Mouse (Mus musculus) liver, embryonic 14.5 days (tissue): Measurements from ENCODE around the gene Sptssa. TPM values are rescaled to one million over a fixed set of nuclear protein-coding genes. Genes with fewer than 3 reads are reported as not detected.

Experiments used
- ATAC-seq: fragments of 200-750 bp; cut with Nextera tagmentation; 2 replicates; pipeline ENCODE4 v1.8.0; 2017; ENCODE audit warnings: moderate number of reproducible peaks, mild to moderate bottlenecking, moderate library complexity; ENCODE audit not compliant: insufficient read depth
- DNase-seq, 3 experiments: peaks; one replicate each; pipeline ENCODE4 v3.0.0-alpha.2; 2012 to 2013; ENCODE audit warnings: low read depth in 3 of 3, low spot score in 3 of 3
- H3K27ac ChIP-seq: fragments of 300-500 bp; sonication (generic); 2 replicates; pipeline ENCODE4 v1.5.1; 2014; ENCODE audit warnings: moderate library complexity, mild to moderate bottlenecking, control low read depth, inconsistent platforms
- H3K27me3 ChIP-seq: fragments of 300-500 bp; sonication (generic); 2 replicates; pipeline ENCODE4 v1.6.1; 2014; ENCODE audit warnings: mild to moderate bottlenecking, low read length, moderate library complexity; ENCODE audit not compliant: control insufficient read depth, insufficient read depth
- H3K36me3 ChIP-seq: fragments of 300-500 bp; sonication (generic); replicated peaks from 2 replicates; pipeline ENCODE4 v1.6.1; 2014; ENCODE audit warnings: low read depth; ENCODE audit not compliant: control insufficient read depth, insufficient read depth
- H3K4me1 ChIP-seq, 2 experiments: fragments of 200-500 bp in 1 of 2; fragments of 300-500 bp in 1 of 2; sonication (generic) in 1 of 2; replicated peaks; 2 replicates each; pipeline ENCODE4 v1.6.1; 2012 to 2014; ENCODE audit warnings: antibody characterized with exemption in 1 of 2, inconsistent platforms in 1 of 2, low read length in 1 of 2; ENCODE audit not compliant: control insufficient read depth in 2 of 2, insufficient read depth in 2 of 2
- H3K4me2 ChIP-seq: fragments of 300-500 bp; sonication (generic); 2 replicates; pipeline ENCODE4 v1.6.1; 2014; ENCODE audit warnings: low read depth, mild to moderate bottlenecking, control low read depth, moderate library complexity
- H3K4me3 ChIP-seq, 2 experiments: fragments of 200-500 bp in 1 of 2; fragments of 300-500 bp in 1 of 2; sonication (generic) in 1 of 2; 2 replicates each; pipeline ENCODE4 v1.5.1; 2012 to 2014; ENCODE audit warnings: low read depth in 2 of 2, low read length in 2 of 2, mild to moderate bottlenecking in 2 of 2, control low read depth in 1 of 2, inconsistent platforms in 1 of 2, moderate library complexity in 1 of 2; ENCODE audit not compliant: insufficient read depth in 1 of 2
- H3K9ac ChIP-seq: fragments of 300-500 bp; sonication (generic); replicated peaks from 2 replicates; pipeline ENCODE4 v1.6.1; 2014; ENCODE audit warnings: mild to moderate bottlenecking, control low read depth, moderate library complexity
- H3K9me3 ChIP-seq: fragments of 300-500 bp; sonication (generic); 2 replicates; pipeline ENCODE4 v1.6.1; 2016; ENCODE audit warnings: low read length, mixed read lengths; ENCODE audit not compliant: control insufficient read depth
- CTCF ChIP-seq: IDR thresholded peaks from 2 replicates; pipeline ENCODE4 v1.5.1; 2016; ENCODE audit warnings: antibody characterized with exemption, low read depth, control low read depth
- EP300 ChIP-seq: IDR thresholded peaks from 2 replicates; pipeline ENCODE4 v1.6.1; 2016; ENCODE audit warnings: antibody characterized with exemption, low read depth
- WGBS: fragments of 180-500 bp; shearing (Covaris S2); extraction: QIAGEN DNeasy Blood & Tissue Kit; methylation state at CpG from one replicate; pipeline ENCODE4 v1.1.7; 2014; ENCODE audit not compliant: insufficient replicate concordance; 5-methylcytosine and 5-hydroxymethylcytosine counted together
- polyA plus RNA-seq, 2 experiments: library from polyadenylated mRNA; depleted of rRNA in 1 of 2; stranded (reverse) in 1 of 2; unstranded in 1 of 2; fragments of >200 nt; fragmentation: Nextera tagmentation in 1 of 2; extraction: Ambion mirVana in 1 of 2; gene quantifications; 2 replicates each; pipeline versions ENCODE4 v1.2.1 to v1.2.3; 2012 to 2014

The Sptssa gene
- polyA plus RNA-seq, 2 experiments, result 32.1 to 65.2 TPM

DNA sequence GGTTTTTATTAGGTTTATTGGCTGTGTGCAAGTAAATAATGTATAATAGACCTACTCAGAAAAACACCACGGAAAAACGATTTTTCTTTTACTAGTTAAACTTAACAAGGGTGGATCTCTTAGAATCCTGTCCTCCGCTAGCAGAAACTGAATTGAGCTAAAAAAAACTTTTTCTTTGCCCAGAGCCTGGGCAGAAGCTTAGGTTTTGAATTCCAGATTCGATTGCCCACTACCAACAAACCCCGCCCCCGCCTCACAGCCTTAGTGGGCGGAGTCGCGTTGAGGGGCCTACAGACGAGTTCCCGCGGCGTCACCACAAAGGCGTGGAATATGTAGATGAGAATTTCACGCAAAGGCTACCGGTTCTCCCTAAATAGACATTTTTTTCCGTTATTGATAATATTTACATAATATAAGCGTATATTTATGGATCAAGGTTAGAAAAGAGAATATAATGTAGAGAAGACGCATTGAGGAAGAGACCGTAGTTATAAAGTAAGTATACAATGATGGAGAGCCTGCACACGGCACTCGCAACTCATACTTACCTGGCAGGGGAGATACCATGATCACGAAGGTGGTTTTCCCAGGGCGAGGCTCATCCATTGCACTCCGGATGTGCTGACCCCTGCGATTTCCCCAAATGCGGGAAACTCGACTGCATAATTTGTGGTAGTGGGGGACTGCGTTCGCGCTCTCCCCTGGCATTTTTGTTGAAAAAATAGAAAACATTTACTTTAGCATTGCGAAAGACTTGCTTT, 40.0 kb upstream of the Sptssa start:
- Histone ChIP-seq H3K9me3 (no peaks in the 10 kb centered on the region), H3K36me3 (no peaks in the 10 kb centered on the region; the same call in 1 of the 2 replicates), H3K4me2 (peak overlapping the region; percentile 98), H3K27me3 (no peaks in the 10 kb centered on the region), H3K4me3 (peak overlapping the region; percentile 56 to 87), H3K27ac (peak overlapping the region; percentile 92), H3K4me1 (peaks cover 8 to 18% of the 10 kb centered on the region in 2 experiments), H3K9ac (peak overlapping the region; percentile 97)
- TF ChIP-seq CTCF (peak; percentile 31; the same call in 1 of the 2 replicates), EP300 (peak; percentile 71)
- DNase-seq (peak; percentile 84 to 87 (median 86)), ATAC-seq (peak; percentile 78)
- WGBS, result under 1% methylated on average over 32 of the region's 32 CpGs

DNA sequence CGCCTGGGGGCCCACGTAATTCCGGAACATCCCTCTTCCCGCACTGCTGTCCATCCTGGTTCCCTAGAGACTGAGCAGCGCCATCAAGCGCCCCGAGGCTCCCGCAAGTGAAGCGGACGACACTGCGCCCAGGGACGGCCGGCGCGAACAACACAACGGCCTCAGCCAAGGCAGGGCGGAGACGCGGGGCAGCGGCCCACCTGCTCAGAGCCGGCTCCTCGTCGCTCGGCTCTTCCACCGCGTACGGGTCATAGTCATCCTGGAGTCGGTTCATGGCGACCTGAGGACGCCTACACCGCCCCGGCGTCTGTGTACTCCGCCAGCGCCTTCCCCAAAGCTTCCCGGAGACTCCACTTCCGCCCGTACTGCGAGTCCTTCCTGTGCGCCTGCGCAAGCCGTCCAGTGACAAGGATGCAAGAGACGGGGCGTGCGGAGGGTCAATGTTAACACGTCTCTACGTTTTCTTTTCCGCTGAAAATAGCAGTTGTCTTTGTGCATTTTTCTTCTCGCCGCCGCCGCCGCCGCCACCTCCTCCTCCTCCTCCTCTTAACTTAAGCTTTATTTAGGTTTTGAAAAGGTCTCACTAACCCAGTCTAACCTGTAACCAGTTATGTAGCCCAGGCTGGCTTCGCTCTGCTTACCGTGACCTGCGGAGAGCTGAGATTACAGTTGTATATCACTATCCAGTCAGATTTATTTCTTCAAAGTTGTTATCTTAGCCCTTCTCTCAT, 39.3 kb upstream of the Sptssa start, which contains the start of gene Eapp:
TSS of gene Eapp (minus strand) at position 387 of the 731 bp plus-strand sequence.
- peak within 1 kb of the TSS; percentile 83 to 87 for H3K4me3 ChIP-seq
- H3K9me3 ChIP-seq, result no peaks in the 10 kb centered on the region
- H3K27me3 ChIP-seq, result no peaks in the 10 kb centered on the region
- peak within 1 kb of the TSS; percentile 97 for H3K9ac ChIP-seq
- peak within 1 kb of the TSS; percentile 98 for H3K4me2 ChIP-seq
- ATAC-seq, result peak; percentile 85
- under 1% methylated on average over 57 of the region's 57 CpGs for WGBS
- peak; percentile 91 to 94 (median 92) for DNase-seq
- H3K27ac ChIP-seq, result peak within 1 kb of the TSS; percentile 92
- H3K36me3 ChIP-seq, result no peaks in the 10 kb centered on the region; the same call in 1 of the 2 replicates
- TF ChIP-seq CTCF (peak; percentile 52), EP300 (no peak)
- H3K4me1 ChIP-seq, result peaks cover 8 to 18% of the 10 kb centered on the region in 2 experiments

GRCm38 (mm10) chr12:54694847-54695510, 38.6 kb upstream of the Sptssa start:
- TF ChIP-seq CTCF, result no peak
- TF ChIP-seq EP300, result no peak
- no peaks in the 10 kb centered on the region for H3K27me3 ChIP-seq
- peak overlapping the region; percentile 98 for H3K4me2 ChIP-seq
- peak overlapping the region; percentile 83 to 87 for H3K4me3 ChIP-seq
- H3K9ac ChIP-seq, result peak overlapping the region; percentile 97
- 34% methylated on average over 12 of the region's 12 CpGs for WGBS
- H3K27ac ChIP-seq, result peak overlapping the region; percentile 92
- no peak for ATAC-seq
- H3K9me3 ChIP-seq, result no peaks in the 10 kb centered on the region
- H3K4me1 ChIP-seq, result peaks cover 8 to 18% of the 10 kb centered on the region in 2 experiments
- peaks cover 3% of the 10 kb centered on the region for H3K36me3 ChIP-seq
- no peak for DNase-seq

DNA sequence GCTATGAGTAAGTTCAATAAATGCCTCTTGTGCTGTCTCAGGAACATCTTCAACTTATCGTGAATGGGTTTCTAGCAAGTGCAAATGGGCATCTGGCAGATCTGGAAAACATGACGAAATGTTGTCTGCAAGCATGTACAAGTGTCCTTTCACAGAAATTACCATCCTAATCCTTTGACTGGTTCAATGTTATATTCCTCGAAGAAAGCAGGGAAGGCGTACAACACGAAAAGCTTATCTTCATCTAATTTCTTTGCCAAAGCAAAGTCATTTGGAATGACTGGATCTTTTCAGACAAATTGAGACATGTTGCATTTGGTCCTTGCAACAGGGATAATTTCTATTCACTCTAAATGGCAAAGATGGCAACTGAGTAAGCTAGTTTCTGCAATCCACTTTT, 32.7 kb upstream of the Sptssa start:
- no peak overlapping the region for H3K9ac ChIP-seq
- no peak overlapping the region for H3K4me3 ChIP-seq
- TF ChIP-seq CTCF, result no peak
- no peak for TF ChIP-seq EP300
- H3K9me3 ChIP-seq, result no peaks in the 10 kb centered on the region
- peaks cover 0 to 3% of the 10 kb centered on the region in 2 experiments; a peak in 1 of 4 replicates for H3K4me1 ChIP-seq
- no peak for DNase-seq
- H3K4me2 ChIP-seq, result no peak overlapping the region
- 81% methylated on average over 5 of the region's 5 CpGs for WGBS
- H3K27ac ChIP-seq, result no peak overlapping the region
- ATAC-seq, result no peak
- H3K27me3 ChIP-seq, result no peaks in the 10 kb centered on the region
- peaks cover 29% of the 10 kb centered on the region for H3K36me3 ChIP-seq
